Mouse (Mus musculus) bone marrow macrophage, adult 2 months (primary cell): ENCODE results near the gene Nod2.

Experiments
- CTCF ChIP-seq: IDR thresholded peaks from 2 replicates; pipeline ENCODE4 v1.5.1; 2012; ENCODE audit warnings: low read depth, mild to moderate bottlenecking, low read length, moderate library complexity
- POLR2A ChIP-seq: IDR thresholded peaks from 2 replicates; pipeline ENCODE4 v1.6.1; 2012; ENCODE audit warnings: mild to moderate bottlenecking, low read depth, low read length, borderline replicate concordance

DNA sequence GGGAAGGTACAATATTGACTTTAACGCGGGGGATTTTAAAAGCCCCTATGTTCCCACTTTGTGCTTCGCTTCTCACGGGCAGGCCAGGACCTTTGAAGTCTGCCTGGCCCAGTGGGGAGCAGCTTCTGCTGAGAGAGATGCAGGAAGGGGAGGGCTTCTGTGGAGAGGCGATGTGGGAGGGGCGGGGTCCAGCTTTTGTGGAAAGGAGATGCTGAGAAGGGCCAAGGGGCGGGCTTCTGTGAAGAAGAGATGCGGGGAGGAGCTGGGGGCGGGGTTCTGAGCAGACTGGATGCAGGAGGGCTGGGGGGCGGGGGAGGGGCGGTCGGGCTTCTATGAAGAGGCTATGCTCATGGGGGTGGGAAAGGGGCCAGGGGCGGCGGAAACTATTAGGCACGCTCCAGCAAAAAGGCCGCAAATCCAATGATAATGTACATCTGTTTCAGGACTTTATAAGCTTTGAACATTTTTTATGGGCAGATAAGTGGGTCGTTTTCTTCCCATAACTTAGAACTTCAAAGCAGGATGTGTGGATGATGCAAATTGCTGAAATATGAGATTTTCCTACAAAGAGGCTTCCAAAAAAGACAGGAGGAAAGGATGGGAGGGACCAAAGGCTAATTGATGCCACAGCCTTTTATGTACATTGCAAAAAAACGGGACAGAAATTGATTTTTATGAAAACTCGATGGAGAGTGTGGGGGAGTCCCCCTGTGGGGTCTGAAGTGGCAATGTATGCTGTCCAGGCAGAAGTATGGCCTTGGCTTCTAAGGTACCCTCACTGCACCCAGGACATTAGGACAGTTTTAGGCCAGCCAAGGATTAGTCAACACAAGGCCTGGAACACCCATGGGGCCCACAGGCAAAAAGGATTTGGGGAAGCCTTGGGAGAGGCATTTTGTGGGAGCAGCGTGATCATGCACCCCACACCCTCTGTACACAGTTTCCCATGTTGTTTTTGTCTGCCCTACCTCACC lies 42.8 kb upstream of the Nod2 start:
- TF ChIP-seq POLR2A (no peak), CTCF (no peak)
